In the genomic region with DNA sequence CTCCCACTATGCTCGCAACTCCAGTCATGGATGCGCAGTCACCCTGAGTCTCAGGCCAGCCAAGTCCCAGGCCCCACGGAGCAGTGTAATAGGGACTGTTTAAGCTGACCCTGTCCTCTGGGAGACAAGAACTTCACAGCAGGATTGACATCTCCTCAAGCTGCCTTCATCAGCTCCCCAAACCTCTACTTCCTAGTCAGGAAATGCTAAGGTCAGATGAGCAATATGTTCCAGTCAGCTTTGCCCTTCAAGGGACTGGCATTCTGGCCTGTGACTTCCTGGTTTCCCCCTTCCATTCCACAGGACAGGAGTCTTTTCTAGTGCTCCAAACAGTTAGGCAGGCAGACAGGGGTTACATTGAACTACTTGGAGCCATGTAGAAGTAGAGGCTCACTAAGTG, we compare ENCODE assay signal across 26 mouse cellular contexts. TPM values are rescaled to one million over a fixed set of nuclear protein-coding genes. Genes with fewer than 3 reads are reported as not detected.
DNase-seq lines count a peak whose midpoint lies in the region; ATAC-seq and TF ChIP-seq lines count a peak whose summit lies in the region.
"Had no signal": no experiment of that assay in that cellular context is flagged by ENCODE, and none has a peak within 500 bp of the region (broad histone marks: within the 10 kb centered on the region; RNA-seq: fewer than 3 reads in every experiment).

No protein-coding gene starts in this region.

- ATAC-seq in heart, embryonic 11.5 days (replicated peaks; ENCODE audit: insufficient number of reproducible peaks, low FRiP score, low TSS enrichment) = no peak
- ATAC-seq in liver, postnatal 0 days = 0 out of 2 replicates have a peak, but pooled peaks have one; percentile 4
- ATAC-seq: forebrain, embryonic 16.5 days; hindbrain, postnatal 0 days; intestine, embryonic 16.5 days had no signal

- WGBS in heart, embryonic 11.5 days (ENCODE audit: insufficient replicate concordance) = 68% methylated on average over 3 of the region's 3 CpGs
- WGBS in liver, postnatal 0 days (ENCODE audit: insufficient replicate concordance) = 82% methylated on average over 3 of the region's 3 CpGs

- H3K4me3 ChIP-seq in heart, embryonic 11.5 days (ENCODE audit: low read depth, low read length) = no peak overlapping the region
- no peak overlapping the region for H3K4me3 ChIP-seq in liver, postnatal 0 days (ENCODE audit: low read depth, low read length)
- H3K4me3 ChIP-seq: erythroblast, embryonic 14.5 days; gastrocnemius, adult 2 months; heart, embryonic 13.5 days; hindbrain, embryonic 12.5 days; limb, embryonic 13.5 days; midbrain, embryonic 12.5 days had no signal

- H3K4me2 ChIP-seq in heart, embryonic 11.5 days = no peak overlapping the region
- no peak overlapping the region for H3K4me2 ChIP-seq in liver, postnatal 0 days (ENCODE audit: low read depth, low read length)
- H3K4me2 ChIP-seq: heart, embryonic 13.5 days; hindbrain, embryonic 12.5 days; limb, embryonic 13.5 days; lung, embryonic 14.5 days; midbrain, embryonic 12.5 days had no signal

- H3K27ac ChIP-seq in heart, embryonic 11.5 days (ENCODE audit: low read depth, low read length) = 0 out of 2 replicates have a peak overlapping the region, but pooled peaks have one; percentile 19
- peak overlapping the region; percentile 24; the same call in 1 of the 2 replicates for H3K27ac ChIP-seq in liver, postnatal 0 days (ENCODE audit: low read depth)
- H3K27ac ChIP-seq: gastrocnemius, adult 2 months; hindbrain, embryonic 12.5 days; hindbrain, postnatal 0 days; kidney, postnatal 0 days; limb, embryonic 13.5 days; liver, embryonic 14.5 days; midbrain, embryonic 12.5 days had no signal

- H3K36me3 ChIP-seq in heart, embryonic 11.5 days (ENCODE audit: control insufficient read depth, insufficient read depth, low read length) = no peaks in the 10 kb centered on the region
- no peaks in the 10 kb centered on the region for H3K36me3 ChIP-seq in liver, postnatal 0 days (replicated peaks; ENCODE audit: insufficient read depth, low read length)
- H3K36me3 ChIP-seq: G1E; heart, embryonic 13.5 days; hindbrain, embryonic 12.5 days; limb, embryonic 13.5 days; midbrain, embryonic 12.5 days had no signal

- DNase-seq in heart, adult 18-20 months = no peak
- DNase-seq in liver, postnatal 0 days = no peak
- DNase-seq in liver = no peak
- DNase-seq in adrenal gland, postnatal 14 days = peak; percentile 20
- no peak for DNase-seq in thymus, postnatal 0 days (ENCODE audit: low spot score)
- DNase-seq: cerebellum, adult 2 months; cerebellum, postnatal 14 days; gastrocnemius, adult 2 months; gastrocnemius, postnatal 36 days; heart, postnatal 36 days; kidney, adult 8-10 months; kidney, postnatal 4 days; lung, embryonic 14.5 days; lung, postnatal 14 days had no signal

- no peaks in the 10 kb centered on the region for H3K9me3 ChIP-seq in heart, embryonic 11.5 days (replicated peaks; ENCODE audit: control insufficient read depth, low read length)
- H3K9me3 ChIP-seq in liver, postnatal 0 days (ENCODE audit: low read length) = no peaks in the 10 kb centered on the region
- H3K9me3 ChIP-seq: G1E; heart, embryonic 13.5 days; hindbrain, embryonic 12.5 days; limb, embryonic 13.5 days; midbrain, embryonic 12.5 days had no signal

- no peak overlapping the region for H3K9ac ChIP-seq in heart, embryonic 11.5 days (ENCODE audit: low read depth, low read length)
- no peak overlapping the region for H3K9ac ChIP-seq in liver, postnatal 0 days (replicated peaks)
- H3K9ac ChIP-seq: heart, embryonic 13.5 days; hindbrain, embryonic 12.5 days; limb, embryonic 13.5 days; liver, embryonic 14.5 days; lung, embryonic 14.5 days; midbrain, embryonic 12.5 days had no signal

- TF ChIP-seq CTCF in liver, postnatal 0 days (IDR thresholded peaks at IDR 0.05; ENCODE audit: low read depth) = no peak

- H3K4me1 ChIP-seq in heart, embryonic 11.5 days (ENCODE audit: control insufficient read depth, insufficient read depth, low read length) = peaks cover 6% of the 10 kb centered on the region
- peaks cover 6% of the 10 kb centered on the region; the same call in 1 of the 2 replicates for H3K4me1 ChIP-seq in liver, postnatal 0 days (ENCODE audit: insufficient read depth)
- H3K4me1 ChIP-seq: hindbrain, embryonic 12.5 days; limb, embryonic 13.5 days; midbrain, embryonic 12.5 days had no signal

- H3K27me3 ChIP-seq in heart, embryonic 11.5 days (ENCODE audit: control insufficient read depth, insufficient read depth, low read length) = no peaks in the 10 kb centered on the region
- H3K27me3 ChIP-seq in liver, postnatal 0 days (ENCODE audit: insufficient read depth, low read length) = no peaks in the 10 kb centered on the region
- H3K27me3 ChIP-seq: heart, embryonic 13.5 days; hindbrain, embryonic 12.5 days; limb, embryonic 13.5 days; midbrain, embryonic 12.5 days had no signal

- TF ChIP-seq EP300 in liver, postnatal 0 days (IDR thresholded peaks at IDR 0.05; ENCODE audit: low read depth) = no peak

RNA-seq across cellular contexts. Expression of gene Itgae, which starts 19.6 kb away (rescaled TPM):
- polyA plus RNA-seq in heart, embryonic 11.5 days (2014; fragmentation: Nextera tagmentation; extraction: Ambion mirVana) = 0.31 and 0.34 TPM in 2 replicates
- under 1 TPM; 0.10 to 0.41 TPM for total RNA-seq in heart, adult 18-20 months (2021)
- polyA plus RNA-seq in liver, postnatal 0 days (2015; fragmentation: Nextera tagmentation; extraction: Ambion mirVana) = 0.24 and 0.33 TPM in 2 replicates
- total RNA-seq in adrenal gland, postnatal 14 days (2021) = 0.30 and 1.7 TPM in 2 replicates
- polyA plus RNA-seq in thymus, postnatal 0 days (2015; fragmentation: Nextera tagmentation; extraction: Ambion mirVana) = 8.0 and 10.5 TPM in 2 replicates
- polyA plus RNA-seq: erythroblast, embryonic 14.5 days had no signal

RNA-seq across cellular contexts. Expression of gene Haspin, which starts 28.2 kb away (rescaled TPM):
- polyA plus RNA-seq in heart, embryonic 11.5 days (2014; fragmentation: Nextera tagmentation; extraction: Ambion mirVana) = 11.2 and 12.0 TPM in 2 replicates
- under 1 TPM; 0.12 to 0.21 TPM for total RNA-seq in heart, adult 18-20 months (2021)
- 4.6 and 5.3 TPM in 2 replicates for polyA plus RNA-seq in liver, postnatal 0 days (2015; fragmentation: Nextera tagmentation; extraction: Ambion mirVana)
- total RNA-seq in adrenal gland, postnatal 14 days (2021) = 2.6 and 3.2 TPM in 2 replicates
- polyA plus RNA-seq in thymus, postnatal 0 days (2015; fragmentation: Nextera tagmentation; extraction: Ambion mirVana) = 19.7 and 22.0 TPM in 2 replicates

RNA-seq across cellular contexts. Expression of gene P2rx5, which starts 50.3 kb away (rescaled TPM):
- polyA plus RNA-seq in heart, embryonic 11.5 days (2014; fragmentation: Nextera tagmentation; extraction: Ambion mirVana) = 0.65 and 0.97 TPM in 2 replicates
- total RNA-seq in heart, adult 18-20 months (2021) = 10 to 100 TPM; 14.4 to 17.1 TPM
- polyA plus RNA-seq in liver, postnatal 0 days (2015; fragmentation: Nextera tagmentation; extraction: Ambion mirVana) = 0.11 and 0.21 TPM in 2 replicates
- 12.7 and 14.2 TPM in 2 replicates for total RNA-seq in adrenal gland, postnatal 14 days (2021)
- 0.33 and 0.51 TPM in 2 replicates for polyA plus RNA-seq in thymus, postnatal 0 days (2015; fragmentation: Nextera tagmentation; extraction: Ambion mirVana)
- polyA plus RNA-seq: erythroblast, embryonic 14.5 days; G1E; intestine, embryonic 16.5 days had no signal
